Mouse (Mus musculus) stomach, embryonic 16.5 days (tissue): ENCODE results near the gene Ugt1a9. TPM values are rescaled to one million over a fixed set of nuclear protein-coding genes. Genes with fewer than 3 reads are reported as not detected.
A peak's percentile ranks its signal among the peaks of the same experiment; 100 is the strongest.
"Not testable (repeated sequence)": the region's sequence is repeated elsewhere in the genome, so short reads cannot be mapped to it uniquely, and the experiment has no call there.

Experiments used
- ATAC-seq: fragments of 200-750 bp; cut with Nextera tagmentation; 2 replicates; pipeline ENCODE4 v1.8.0; 2017; ENCODE audit warnings: moderate number of reproducible peaks, moderate TSS enrichment; ENCODE audit not compliant: insufficient read depth, low FRiP score
- H3K27ac ChIP-seq: fragments of 300-500 bp; sonication (generic); 2 replicates; pipeline ENCODE4 v1.5.1; 2014; ENCODE audit warnings: low read length
- H3K27me3 ChIP-seq: fragments of 300-500 bp; sonication (generic); 2 replicates; pipeline ENCODE4 v1.6.1; 2014; ENCODE audit warnings: low read length, control low read depth, mixed read lengths; ENCODE audit not compliant: control insufficient read depth, insufficient read depth
- H3K36me3 ChIP-seq: fragments of 300-500 bp; sonication (generic); 2 replicates; pipeline ENCODE4 v1.6.1; 2014; ENCODE audit warnings: low read length; ENCODE audit not compliant: control insufficient read depth, insufficient read depth
- H3K4me1 ChIP-seq: fragments of 300-500 bp; sonication (generic); 2 replicates; pipeline ENCODE4 v1.6.1; 2014; ENCODE audit warnings: low read length, control low read depth, mixed read lengths; ENCODE audit not compliant: control insufficient read depth, insufficient read depth
- H3K4me2 ChIP-seq: fragments of 300-500 bp; sonication (generic); 2 replicates; pipeline ENCODE4 v1.6.1; 2014; ENCODE audit warnings: low read depth, low read length, mixed read lengths
- H3K4me3 ChIP-seq: fragments of 300-500 bp; sonication (generic); replicated peaks from 2 replicates; pipeline ENCODE4 v1.5.1; 2014; ENCODE audit warnings: mild to moderate bottlenecking, low read length
- H3K9ac ChIP-seq: fragments of 300-500 bp; sonication (generic); 2 replicates; pipeline ENCODE4 v1.6.1; 2014; ENCODE audit warnings: low read length
- H3K9me3 ChIP-seq: fragments of 300-500 bp; sonication (generic); replicated peaks from 2 replicates; pipeline ENCODE4 v1.6.1; 2016; ENCODE audit warnings: low read length, control low read depth; ENCODE audit not compliant: control insufficient read depth
- WGBS: fragments of 180-500 bp; shearing (Covaris S2); extraction: QIAGEN DNeasy Blood & Tissue Kit; methylation state at CpG from one replicate; pipeline ENCODE4 v1.1.7; 2014; 5-methylcytosine and 5-hydroxymethylcytosine counted together
- polyA plus RNA-seq: library from polyadenylated mRNA; unstranded; fragments of >200 nt; fragmentation: Nextera tagmentation; extraction: Ambion mirVana; gene quantifications from 2 replicates; pipeline ENCODE4 v1.2.1, GENCODE M21; 2015

The Ugt1a9 gene
- polyA plus RNA-seq, 1 experiment from 2014 or later = 2.9 TPM

DNA sequence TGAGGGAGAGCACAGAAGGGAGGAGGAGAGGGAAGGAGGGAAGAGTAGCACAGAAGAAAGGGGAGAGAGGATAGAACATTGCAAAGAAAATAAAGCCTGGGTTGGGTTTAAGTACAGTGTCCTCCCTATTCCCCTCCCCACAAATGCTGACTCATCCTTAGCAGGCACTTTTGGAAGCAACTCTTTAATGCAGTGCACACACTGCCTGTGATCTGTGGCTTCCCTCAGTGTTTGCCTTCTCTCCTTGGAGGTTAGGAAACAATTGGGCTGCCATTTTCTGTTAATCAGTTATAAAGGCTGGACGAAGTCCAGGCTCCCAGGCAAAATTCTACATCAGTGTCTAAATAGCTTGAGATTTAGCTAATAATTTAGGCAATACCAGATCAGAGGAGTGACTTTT, 69.9 kb downstream of the Ugt1a9 start:
- H3K4me3 ChIP-seq, H3K9ac ChIP-seq, H3K36me3 ChIP-seq, H3K9me3 ChIP-seq, H3K27ac ChIP-seq, H3K4me2 ChIP-seq, H3K4me1 ChIP-seq, H3K27me3 ChIP-seq: not testable (repeated sequence)
- ATAC-seq = peak; percentile 82
- WGBS = 65% methylated on average over 1 of the region's 1 CpGs

DNA sequence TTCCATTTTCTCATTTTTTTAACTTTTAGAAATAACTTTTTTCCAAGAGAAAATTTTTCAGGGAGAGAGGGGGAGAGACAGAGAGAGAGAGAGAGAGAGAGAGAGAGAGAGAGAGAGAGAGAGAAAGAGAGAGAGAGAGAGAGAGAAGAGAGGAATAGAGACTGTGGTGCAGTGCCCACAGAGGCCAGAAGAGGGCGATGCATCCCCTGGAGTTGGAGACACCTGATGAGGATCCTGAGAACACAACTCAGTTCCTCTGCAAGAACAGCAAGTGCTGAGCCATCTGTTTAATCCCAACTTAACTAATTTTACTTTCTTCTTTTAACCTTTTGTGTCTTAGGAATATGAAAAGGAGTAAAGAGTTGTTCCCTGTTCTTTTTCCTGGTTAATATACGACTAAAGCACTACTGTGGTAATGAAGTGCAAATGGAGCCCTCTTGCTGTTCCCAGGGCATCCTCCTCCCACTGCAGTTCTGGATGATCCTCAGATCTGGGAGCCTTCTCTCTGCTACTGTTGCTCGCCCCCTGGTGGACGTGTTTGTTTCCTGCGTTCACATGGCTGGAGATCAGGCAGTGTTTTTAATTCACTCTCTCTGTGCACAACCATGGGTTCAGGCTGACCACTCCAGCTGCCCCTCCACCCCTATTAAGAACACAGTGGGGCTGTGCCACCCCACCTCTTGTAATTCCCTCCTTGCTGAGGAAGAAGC, 73.5 kb downstream of the Ugt1a9 start:
- H3K4me2 ChIP-seq, H3K27me3 ChIP-seq, H3K36me3 ChIP-seq, H3K4me1 ChIP-seq, ATAC-seq, H3K9ac ChIP-seq, H3K27ac ChIP-seq, H3K4me3 ChIP-seq, H3K9me3 ChIP-seq: not testable (repeated sequence)
- WGBS = 2% methylated on average over 5 of the region's 5 CpGs

DNA sequence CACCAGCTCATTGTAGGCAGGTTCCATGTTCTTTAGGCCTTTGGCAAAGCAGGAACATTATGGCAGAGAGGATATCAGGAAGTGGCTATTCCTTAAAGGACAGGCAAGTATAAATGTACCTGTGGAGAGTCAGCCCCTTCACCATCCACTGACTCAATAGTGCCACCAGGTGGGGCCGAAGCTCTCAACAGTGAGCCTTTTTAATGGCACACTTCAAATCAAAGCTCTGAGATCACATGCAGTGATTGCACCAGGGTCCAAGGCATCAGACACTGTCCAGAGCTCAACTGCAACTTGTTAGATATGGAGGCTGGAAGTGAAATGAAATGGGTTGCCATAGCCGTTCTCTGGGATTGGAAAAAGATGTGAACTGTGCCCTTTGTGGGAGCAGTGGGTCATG, 74.7 kb downstream of the Ugt1a9 start:
- H3K27ac ChIP-seq, H3K4me1 ChIP-seq, H3K9me3 ChIP-seq, ATAC-seq, H3K4me2 ChIP-seq, H3K4me3 ChIP-seq, H3K9ac ChIP-seq, H3K27me3 ChIP-seq, H3K36me3 ChIP-seq: not testable (repeated sequence)
- 66% methylated on average over 2 of the region's 2 CpGs for WGBS

DNA sequence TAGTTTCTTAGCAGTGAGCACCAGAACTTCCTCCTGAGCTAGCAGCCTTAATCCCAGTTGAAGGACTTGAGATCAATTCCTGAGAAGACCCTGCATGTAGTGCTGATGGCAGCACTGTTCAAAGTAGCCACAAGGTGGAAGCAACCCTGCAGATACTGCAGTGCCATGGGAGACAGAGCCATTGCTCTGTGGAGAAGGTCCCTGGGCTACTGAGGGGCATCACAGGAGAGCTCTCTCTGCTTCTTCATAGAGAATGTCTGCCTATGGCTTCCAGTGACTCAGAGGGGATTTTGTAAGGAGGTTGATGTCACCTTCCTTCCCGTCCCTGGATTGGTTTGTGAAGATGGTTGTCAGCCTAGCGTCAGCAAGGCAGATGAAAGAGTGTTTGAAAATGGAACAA, 79.5 kb downstream of the Ugt1a9 start:
- 76% methylated on average over 2 of the region's 2 CpGs for WGBS
- not testable (repeated sequence) for H3K9ac ChIP-seq, H3K4me3 ChIP-seq, H3K27me3 ChIP-seq, H3K4me2 ChIP-seq, ATAC-seq, H3K27ac ChIP-seq, H3K36me3 ChIP-seq, H3K4me1 ChIP-seq, H3K9me3 ChIP-seq

DNA sequence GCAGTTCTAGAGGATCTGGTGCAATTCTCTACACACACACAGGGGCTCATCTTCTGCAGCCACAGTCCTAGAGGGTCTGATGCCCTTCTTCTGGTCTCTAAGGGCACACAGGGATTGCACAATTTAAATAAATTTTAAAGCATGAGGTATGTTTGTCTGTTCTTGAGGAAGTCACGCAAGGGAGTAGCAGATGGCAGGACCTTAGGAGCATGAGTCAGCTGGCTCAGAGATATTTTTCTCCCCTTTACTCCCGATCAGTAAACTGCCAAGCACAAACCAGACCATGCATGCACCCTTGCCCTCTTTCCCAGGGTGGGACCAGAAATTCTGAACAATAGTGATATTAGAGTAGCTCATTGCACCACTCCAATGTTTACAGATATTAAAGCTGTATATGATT, 87.8 kb downstream of the Ugt1a9 start:
- Histone ChIP-seq H3K4me2 (no peak overlapping the region), H3K27me3 (no peaks in the 10 kb centered on the region), H3K9ac (no peak overlapping the region), H3K4me3 (no peak overlapping the region), H3K27ac (no peak overlapping the region), H3K9me3 (no peaks in the 10 kb centered on the region), H3K36me3 (no peaks in the 10 kb centered on the region), H3K4me1 (no peaks in the 10 kb centered on the region)
- WGBS = 51% methylated on average over 2 of the region's 2 CpGs
- no peak for ATAC-seq

DNA sequence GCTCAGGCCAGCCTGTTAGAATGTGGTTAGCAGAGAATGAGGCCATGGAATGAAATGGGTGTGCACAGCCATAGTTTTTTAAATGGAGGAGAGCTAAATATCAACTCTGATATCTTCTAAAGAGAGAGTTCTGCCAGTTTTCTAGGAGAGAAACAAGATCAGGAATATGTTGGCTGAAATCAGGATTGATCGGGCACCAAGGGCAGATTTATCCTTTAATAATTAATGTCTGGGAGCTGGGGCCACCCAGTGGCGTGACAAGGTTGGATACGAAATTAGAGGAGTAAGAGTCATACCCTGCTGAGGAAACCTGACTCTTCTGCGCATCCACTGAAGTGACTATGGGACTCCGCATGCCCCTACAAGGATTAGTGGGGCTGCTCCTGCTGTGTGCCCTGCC, 95.1 kb downstream of the Ugt1a9 start, which contains the start of gene Ugt1a5:
Gene Ugt1a5 (plus strand): TSS at position 302 of the 400 bp plus-strand sequence.
- Histone ChIP-seq H3K27me3 (no peaks in the 10 kb centered on the region), H3K4me1 (no peaks in the 10 kb centered on the region), H3K36me3 (no peaks in the 10 kb centered on the region), H3K9ac (no peak within 1 kb of the TSS), H3K9me3 (no peaks in the 10 kb centered on the region; the same call in 1 of the 2 replicates), H3K4me3 (no peak within 1 kb of the TSS), H3K27ac (no peak within 1 kb of the TSS), H3K4me2 (no peak within 1 kb of the TSS)
- ATAC-seq = no peak
- 75% methylated on average over 5 of the region's 5 CpGs for WGBS

DNA sequence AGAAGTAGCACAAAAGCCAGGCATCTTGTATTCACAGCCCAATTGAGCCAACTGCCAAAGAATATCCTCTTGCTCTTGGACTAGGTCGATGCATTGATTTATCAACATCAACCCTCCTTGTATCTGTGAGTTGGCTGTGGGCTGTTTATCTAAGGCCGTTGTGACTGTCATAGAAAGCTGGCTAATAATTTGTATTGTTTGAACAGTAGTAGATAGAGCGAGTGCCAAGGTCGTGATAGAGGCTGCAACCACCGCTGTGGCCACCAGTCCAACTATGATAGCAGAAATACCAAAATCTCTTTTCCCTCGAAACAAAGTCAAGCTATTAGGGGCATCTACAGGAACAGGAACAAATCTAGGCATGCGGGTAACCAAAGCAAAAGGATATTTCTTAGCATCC, 101.6 kb downstream of the Ugt1a9 start:
- ATAC-seq, H3K9ac ChIP-seq, H3K4me3 ChIP-seq, H3K36me3 ChIP-seq, H3K27me3 ChIP-seq, H3K4me1 ChIP-seq, H3K27ac ChIP-seq, H3K4me2 ChIP-seq, H3K9me3 ChIP-seq: not testable (repeated sequence)
- WGBS = 79% methylated on average over 5 of the region's 7 CpGs

DNA sequence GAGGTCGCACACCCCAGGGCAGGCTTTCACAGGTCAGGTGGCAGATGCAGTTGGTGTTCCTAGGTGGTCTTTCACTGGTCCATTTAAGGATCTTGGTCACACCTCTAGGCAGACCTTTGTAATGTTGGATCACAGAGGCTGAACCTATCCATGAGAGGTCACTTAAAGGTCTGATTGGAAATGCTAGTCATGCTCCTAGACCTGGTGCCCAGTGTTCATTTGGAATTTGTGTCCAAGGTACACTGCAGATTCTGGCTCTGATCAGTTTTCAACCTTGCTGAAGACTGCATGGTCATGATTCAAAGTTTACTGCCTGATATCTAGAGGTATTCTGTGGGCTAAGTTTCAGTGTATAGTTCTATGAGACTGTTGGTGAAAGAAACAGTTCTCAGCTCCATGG, 109.1 kb downstream of the Ugt1a9 start:
- ATAC-seq = no peak
- 71% methylated on average over 1 of the region's 1 CpGs for WGBS
- no peaks in the 10 kb centered on the region for H3K4me1 ChIP-seq
- H3K27ac ChIP-seq = no peak overlapping the region
- H3K27me3 ChIP-seq = no peaks in the 10 kb centered on the region
- H3K9ac ChIP-seq = no peak overlapping the region
- H3K4me3 ChIP-seq = no peak overlapping the region
- H3K9me3 ChIP-seq = peaks cover 11% of the 10 kb centered on the region; the same call in 1 of the 2 replicates
- H3K4me2 ChIP-seq = no peak overlapping the region
- 0 out of 2 replicates have a peak, but pooled peaks cover 5% of the 10 kb centered on the region for H3K36me3 ChIP-seq

DNA sequence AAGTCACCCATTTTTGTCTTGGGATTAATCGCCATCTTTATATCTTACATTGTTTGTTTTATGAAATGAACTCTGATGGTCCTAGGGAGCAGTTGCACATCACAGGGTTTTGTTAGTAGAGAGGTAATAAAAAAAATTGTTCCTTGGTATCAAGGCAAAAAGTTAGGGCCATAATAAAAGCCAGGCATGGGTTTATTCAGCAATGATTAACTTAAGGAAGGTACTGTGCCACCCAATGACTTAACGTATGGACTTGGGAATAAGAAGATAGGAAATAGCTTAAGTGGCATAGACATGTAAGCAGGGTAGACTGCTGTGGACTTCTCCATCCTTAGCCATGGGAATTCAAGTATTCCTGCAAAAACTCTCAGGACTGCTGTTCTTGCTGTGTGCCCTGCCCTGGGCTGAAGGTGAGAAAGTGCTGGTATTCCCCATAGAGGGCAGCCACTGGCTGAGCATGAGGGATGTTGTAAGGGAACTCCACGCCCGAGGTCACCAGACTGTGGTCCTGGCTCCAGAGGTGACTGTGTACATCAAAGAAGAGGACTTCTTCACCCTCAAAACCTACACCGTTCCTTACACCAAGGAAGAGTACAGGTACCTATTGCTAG, 115.8 kb downstream of the Ugt1a9 start:
- H3K27me3 ChIP-seq = no peaks in the 10 kb centered on the region
- no peaks in the 10 kb centered on the region for H3K4me1 ChIP-seq
- H3K4me2 ChIP-seq = no peak overlapping the region
- H3K9ac ChIP-seq = no peak overlapping the region
- no peaks in the 10 kb centered on the region for H3K36me3 ChIP-seq
- WGBS = 84% methylated on average over 5 of the region's 5 CpGs
- no peak for ATAC-seq
- no peaks in the 10 kb centered on the region; the same call in 1 of the 2 replicates for H3K9me3 ChIP-seq
- no peak overlapping the region for H3K4me3 ChIP-seq
- H3K27ac ChIP-seq = no peak overlapping the region
